Mouse (Mus musculus) Patski (cell line): ENCODE results near the gene Sdk1. TPM values are rescaled to one million over a fixed set of nuclear protein-coding genes. Genes with fewer than 3 reads are reported as not detected.

ENCODE experiments used
- ATAC-seq: fragments of 100-300 bp; one replicate; pipeline ENCODE4 v1.8.0; 2021
- CTCF ChIA-PET: fragments of 350-600 bp; sonication (Branson Sonifier 250); formaldehyde crosslinking; loops from one replicate; lab custom pipeline; 2022; ENCODE audit warnings: inconsistent platforms; lab: Charles Lee
- POLR2A ChIA-PET: fragments of 350-600 bp; sonication (Branson Sonifier 250); formaldehyde crosslinking; loops from one replicate; lab custom pipeline; 2022; ENCODE audit warnings: antibody characterized with exemption, inconsistent platforms; lab: Charles Lee
- DNase-seq: peaks from one replicate; pipeline ENCODE4 v3.0.0-alpha.2; 2011; ENCODE audit warnings: low read depth, low spot score
- H3K27me3 ChIP-seq: fragments of 371-371 bp; one replicate; pipeline ENCODE4 v1.5.1; 2021
- CTCF ChIP-seq: fragments of 100-300 bp; IDR thresholded peaks from one replicate; pipeline ENCODE4 v1.5.1; 2021
- in situ Hi-C: fragments of 300-500 bp; cut with MboI; formaldehyde crosslinking; loops from 3 replicates; pipeline ENCODE4 v1.11.1; 2018; ENCODE audit warnings: low pct_unique_long_range_greater_than_20kb, mixed read lengths
- polyA plus RNA-seq: library from polyadenylated mRNA; unstranded; gene quantifications from one replicate; pipeline ENCODE4 v1.2.3, GENCODE M21; 2021

Gene Sdk1
- polyA plus RNA-seq, 1 experiment from 2014 or later, result 35.4 TPM

DNA sequence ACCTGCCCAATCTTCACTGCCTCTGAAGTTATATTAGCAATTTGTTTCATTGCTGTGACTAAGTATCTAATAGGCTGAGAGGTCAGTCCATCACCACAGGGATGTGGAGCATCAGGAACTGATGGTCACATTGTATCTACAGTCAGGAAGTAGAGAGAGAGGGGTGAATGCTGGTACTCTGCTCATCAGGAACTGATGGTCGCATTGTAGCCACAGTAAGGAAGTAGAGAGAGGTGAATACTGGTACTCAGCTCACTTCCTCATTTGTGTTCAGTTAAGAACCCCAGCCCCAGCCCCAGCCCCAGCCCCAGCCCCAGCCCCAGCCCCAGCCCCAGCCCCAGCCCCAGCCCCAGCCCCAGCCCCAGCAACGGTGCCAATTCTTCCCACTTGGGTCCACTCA lies 711.0 kb downstream of the Sdk1 start:
- ChIA-PET CTCF (no interaction called here), POLR2A (interaction anchor here (0.6 kb wide), 1 partner anchor 29 kb away, joined by 3 read pairs; no protein-coding TSS in a partner anchor)
- in situ Hi-C loops, result no loop called here
- no peak for TF ChIP-seq CTCF
- DNase-seq, result no peak
- H3K27me3 ChIP-seq, result no peaks in the 10 kb centered on the region
- no peak for ATAC-seq

- POLR2A ChIA-PET, result interaction anchor here (0.6 kb wide), 1 partner anchor 28 kb away, joined by 3 read pairs; no protein-coding TSS in a partner anchor
- CTCF ChIA-PET, result no interaction called here
- no peaks in the 10 kb centered on the region for H3K27me3 ChIP-seq
- no peak for TF ChIP-seq CTCF
- DNase-seq (no peak), ATAC-seq (no peak)
- in situ Hi-C loops, result no loop called here
These were observed 711.6 kb downstream of the Sdk1 start for GRCm38 (mm10) chr5:141952708-141953490.

DNA sequence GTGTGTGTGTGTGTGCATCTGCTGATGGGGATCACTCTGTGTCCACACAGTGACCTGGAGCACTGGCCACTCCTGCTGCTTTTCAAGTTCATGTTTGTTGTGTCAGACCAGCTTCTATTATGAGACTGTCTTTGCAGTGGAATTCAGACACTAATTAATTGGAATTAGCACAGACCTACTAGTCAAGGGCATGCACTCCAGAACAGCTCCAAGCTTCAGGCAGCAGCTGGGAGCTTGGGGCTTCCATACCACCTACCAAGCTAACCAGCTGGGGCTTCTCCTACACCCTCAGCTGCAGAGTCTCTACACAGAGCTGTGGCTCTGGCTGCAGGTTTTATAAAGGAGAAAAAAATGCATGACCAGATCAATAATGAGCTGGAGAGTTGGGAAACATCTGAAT lies 729.8 kb downstream of the Sdk1 start:
- H3K27me3 ChIP-seq, result no peaks in the 10 kb centered on the region
- DNase-seq (no peak), ATAC-seq (no peak)
- ChIA-PET CTCF (interaction anchor here (1.2 kb wide), 1 partner anchor 38 kb away, joined by 5 read pairs; no protein-coding TSS in a partner anchor), POLR2A (interaction anchor here (0.6 to 1.1 kb wide), 2 partner anchors 13 to 27 kb away, joined by 4 to 5 read pairs; no protein-coding TSS in a partner anchor)
- TF ChIP-seq CTCF, result no peak
- in situ Hi-C loops, result no loop called here

DNA sequence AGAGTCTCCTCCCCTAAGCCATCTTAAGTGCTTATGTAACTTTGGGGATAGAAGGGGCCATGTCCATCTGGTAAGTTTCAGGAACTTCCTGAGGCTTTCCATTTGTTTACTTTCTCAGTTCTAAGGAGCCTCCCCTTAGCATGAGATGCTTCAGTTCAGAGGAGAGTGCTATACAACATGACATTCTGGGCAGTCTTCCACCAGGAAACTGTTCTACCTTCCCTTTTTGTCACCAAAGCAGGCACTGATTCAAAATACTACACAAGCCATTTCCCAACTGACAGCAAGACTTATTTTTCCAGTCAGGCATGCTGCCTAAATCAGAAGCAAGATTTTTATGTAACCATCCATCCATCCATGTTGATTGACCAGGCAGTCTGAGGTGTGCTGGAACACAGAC lies 738.2 kb downstream of the Sdk1 start:
- no peaks in the 10 kb centered on the region for H3K27me3 ChIP-seq
- POLR2A ChIA-PET, result no interaction called here
- in situ Hi-C loops, result no loop called here
- ATAC-seq (no peak), DNase-seq (no peak)
- CTCF ChIA-PET, result no interaction called here
- TF ChIP-seq CTCF, result no peak

DNA sequence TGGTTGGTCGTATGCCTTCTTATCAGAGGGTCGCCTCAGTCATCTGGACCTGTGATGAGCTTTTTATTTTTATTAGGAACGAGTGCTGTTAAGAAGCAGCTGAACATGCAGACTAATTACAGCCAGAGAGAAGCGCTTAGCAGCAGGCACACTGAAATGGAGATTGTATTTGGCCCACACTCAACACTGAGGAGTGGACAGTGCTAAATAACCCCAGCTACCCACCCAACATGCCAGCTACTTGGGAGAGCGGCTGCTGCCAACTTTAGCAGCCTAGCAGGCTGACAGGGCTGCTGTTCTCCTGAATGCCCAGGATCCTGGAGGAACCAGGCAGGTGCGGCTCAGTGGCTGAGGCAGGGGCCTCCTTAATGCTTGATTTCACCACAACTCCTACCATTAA lies 739.5 kb downstream of the Sdk1 start:
- ChIA-PET POLR2A (interaction anchor here (0.6 to 0.8 kb wide), 2 partner anchors 28 to 106 kb away, joined by 3 to 4 read pairs; no protein-coding TSS in a partner anchor), CTCF (no interaction called here)
- in situ Hi-C loops, result no loop called here
- ATAC-seq (no peak), DNase-seq (no peak)
- H3K27me3 ChIP-seq, result no peaks in the 10 kb centered on the region
- TF ChIP-seq CTCF, result no peak

DNA sequence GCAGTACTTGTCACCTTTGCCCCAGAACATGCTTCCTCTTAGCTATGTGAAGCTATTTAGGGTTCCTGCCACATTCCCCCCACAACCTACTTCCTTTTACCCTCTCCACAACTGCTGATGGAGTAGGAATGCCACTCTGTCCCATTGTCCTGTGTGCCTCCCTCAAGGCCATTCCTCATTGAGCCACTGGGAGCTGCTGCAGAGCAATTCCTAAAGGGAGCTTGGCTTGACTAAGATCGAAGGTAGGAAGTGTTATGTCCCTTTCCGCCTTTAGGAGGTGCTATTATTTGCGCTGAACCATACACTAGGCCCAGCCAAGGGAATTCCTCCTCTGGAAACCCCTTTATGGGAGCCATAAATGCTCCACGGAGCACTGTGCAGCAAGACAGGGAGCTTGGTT lies 743.0 kb downstream of the Sdk1 start:
- no peak for ATAC-seq
- H3K27me3 ChIP-seq, result no peaks in the 10 kb centered on the region
- in situ Hi-C loops, result no loop called here
- POLR2A ChIA-PET, result interaction anchor here (0.7 to 1.1 kb wide), 2 partner anchors 14 to 744 kb away, joined by 3 to 4 read pairs; no protein-coding TSS in a partner anchor
- CTCF ChIA-PET, result interaction anchor here (1.4 kb wide), 1 partner anchor 16 kb away, joined by 4 read pairs; no protein-coding TSS in a partner anchor
- TF ChIP-seq CTCF, result no peak
- DNase-seq, result no peak

- ChIA-PET POLR2A (interaction anchor here (1.1 kb wide), 1 partner anchor 744 kb away, joined by 3 read pairs; no protein-coding TSS in a partner anchor), CTCF (interaction anchor here (0.8 to 1.4 kb wide), 2 partner anchors 15 to 891 kb away, joined by 3 to 4 read pairs; no protein-coding TSS in a partner anchor)
- DNase-seq, result peak; percentile 20
- ATAC-seq, result peak; percentile 61
- peak; percentile 92 for TF ChIP-seq CTCF
- H3K27me3 ChIP-seq, result no peaks in the 10 kb centered on the region
- in situ Hi-C loops, result loop anchor here (5.0 kb wide), 1 partner anchor 332 kb away; no protein-coding TSS in a partner anchor
These were observed 743.7 kb downstream of the Sdk1 start for GRCm38 (mm10) chr5:141985003-141985402.

DNA sequence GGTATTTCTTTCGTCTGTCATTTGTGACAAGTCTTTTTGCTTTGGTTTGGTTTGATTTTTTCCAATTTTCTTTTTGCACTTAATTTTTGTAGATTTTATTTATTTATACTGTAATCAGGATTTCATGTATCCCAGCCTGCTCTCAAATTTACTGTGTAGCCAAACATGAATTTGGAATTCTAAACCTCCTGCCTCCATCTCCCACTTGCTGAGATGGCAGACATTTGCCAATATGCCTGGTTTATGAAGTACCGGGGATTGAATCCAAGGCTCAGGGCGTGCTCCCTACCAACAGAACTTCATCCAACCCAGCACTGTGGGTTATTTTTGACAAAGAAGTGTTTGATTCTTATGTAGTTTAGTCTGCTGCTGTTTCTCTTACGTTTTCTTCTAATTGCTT lies 744.3 kb downstream of the Sdk1 start:
- POLR2A ChIA-PET, result no interaction called here
- ATAC-seq (no peak), DNase-seq (no peak)
- no peaks in the 10 kb centered on the region for H3K27me3 ChIP-seq
- no peak for TF ChIP-seq CTCF
- in situ Hi-C loops, result loop anchor here (5.0 kb wide), 1 partner anchor 332 kb away; no protein-coding TSS in a partner anchor
- CTCF ChIA-PET, result interaction anchor here (0.8 kb wide), 1 partner anchor 892 kb away, joined by 3 read pairs; no protein-coding TSS in a partner anchor

- ATAC-seq (no peak), DNase-seq (no peak)
- TF ChIP-seq CTCF, result no peak
- H3K27me3 ChIP-seq, result no peaks in the 10 kb centered on the region
- in situ Hi-C loops, result loop anchor here (5.0 kb wide), 1 partner anchor 330 kb away; no protein-coding TSS in a partner anchor
- CTCF ChIA-PET, result no interaction called here
- POLR2A ChIA-PET, result no interaction called here
These were observed 746.1 kb downstream of the Sdk1 start for GRCm38 (mm10) chr5:141987287-141987799.

DNA sequence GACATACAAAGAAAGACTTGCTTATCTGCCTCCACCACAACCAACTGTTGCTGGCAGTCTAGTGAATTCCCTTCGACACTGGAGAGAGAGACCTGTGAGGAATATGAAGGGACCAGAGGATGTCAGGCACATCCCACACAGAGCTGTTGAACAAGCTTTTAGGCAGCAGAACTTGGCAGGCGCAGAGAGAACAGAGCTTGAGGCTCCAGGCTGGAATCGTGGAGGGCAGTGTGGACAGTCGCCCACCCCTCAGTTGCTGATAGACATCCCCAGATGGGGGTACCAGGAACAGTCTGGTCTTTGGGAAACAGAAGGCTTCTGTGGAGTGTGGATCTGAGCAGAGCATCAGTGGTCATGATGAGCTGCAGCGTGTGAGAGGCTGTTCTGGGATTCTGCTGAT lies 747.4 kb downstream of the Sdk1 start:
- no peak for TF ChIP-seq CTCF
- ChIA-PET CTCF (interaction anchor here (1.4 kb wide), 1 partner anchor 15 kb away, joined by 4 read pairs; no protein-coding TSS in a partner anchor), POLR2A (no interaction called here)
- in situ Hi-C loops, result loop anchor here (5.0 kb wide), 1 partner anchor 329 kb away; no protein-coding TSS in a partner anchor
- H3K27me3 ChIP-seq, result no peaks in the 10 kb centered on the region
- no peak for ATAC-seq
- no peak for DNase-seq
